Mouse (Mus musculus): ENCODE measurements at regions not wholly inside any gene's neighbourhood (a gene's known extent, or its start where the extent isn't known, plus 50 kb on each side); places are given as distances from the start of the nearest gene placed in this dataset.

DNA sequence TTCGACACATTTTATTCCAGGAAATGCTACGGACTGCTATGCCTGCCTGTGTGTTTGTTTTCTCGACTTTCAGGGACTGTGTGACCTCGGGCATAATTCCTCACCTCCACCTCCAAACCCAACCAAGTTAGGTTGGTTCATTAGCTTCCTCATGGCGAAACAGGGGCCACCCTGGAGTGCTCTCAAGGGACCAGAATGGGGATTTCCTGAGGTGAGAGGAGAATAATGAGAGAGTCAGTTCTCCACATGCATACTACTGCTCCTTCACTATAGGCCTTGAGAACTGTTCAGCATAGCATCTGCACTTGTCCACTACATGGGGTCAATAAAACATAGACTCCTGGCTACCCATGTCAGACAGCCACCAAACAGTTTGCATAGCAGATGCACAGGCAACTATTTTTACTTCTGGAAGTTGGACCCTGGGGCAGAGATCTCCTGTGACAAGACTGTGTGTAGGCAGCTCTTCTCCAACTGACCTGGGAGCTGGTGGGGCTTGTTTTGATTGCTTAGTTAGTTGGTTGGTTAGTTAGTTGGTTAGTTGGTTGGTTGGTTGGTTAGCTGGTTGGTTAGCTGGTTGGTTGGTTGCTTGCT is 146.6 kb downstream of the Bcat1 start:
- no peak overlapping the region for H3K9ac ChIP-seq (ENCODE audit: low read length)
- no peaks in the 10 kb centered on the region for H3K9me3 ChIP-seq (ENCODE audit: control insufficient read depth, low read length)
- H3K27me3 ChIP-seq (ENCODE audit: control insufficient read depth, insufficient read depth, low read length), result no peaks in the 10 kb centered on the region
- H3K4me3 ChIP-seq (ENCODE audit: low read depth, low read length), result no peak overlapping the region
- no peak for ATAC-seq (ENCODE audit: low FRiP score, low TSS enrichment)
- no peaks in the 10 kb centered on the region for H3K36me3 ChIP-seq (ENCODE audit: control insufficient read depth, insufficient read depth, low read length)
- H3K4me2 ChIP-seq (replicated peaks; ENCODE audit: low read depth), result no peak overlapping the region
- 65% methylated on average over 5 of the region's 5 CpGs for WGBS
- TF ChIP-seq EP300 (optimal IDR thresholded peaks at IDR 0.05) (no peak), CTCF (IDR thresholded peaks at IDR 0.05; ENCODE audit: low read depth) (no peak)
- no peaks in the 10 kb centered on the region for H3K4me1 ChIP-seq (replicated peaks; ENCODE audit: control insufficient read depth, insufficient read depth)
- no peak overlapping the region for H3K27ac ChIP-seq (replicated peaks)
- DNase-seq (ENCODE audit: low spot score), result no peak

DNA sequence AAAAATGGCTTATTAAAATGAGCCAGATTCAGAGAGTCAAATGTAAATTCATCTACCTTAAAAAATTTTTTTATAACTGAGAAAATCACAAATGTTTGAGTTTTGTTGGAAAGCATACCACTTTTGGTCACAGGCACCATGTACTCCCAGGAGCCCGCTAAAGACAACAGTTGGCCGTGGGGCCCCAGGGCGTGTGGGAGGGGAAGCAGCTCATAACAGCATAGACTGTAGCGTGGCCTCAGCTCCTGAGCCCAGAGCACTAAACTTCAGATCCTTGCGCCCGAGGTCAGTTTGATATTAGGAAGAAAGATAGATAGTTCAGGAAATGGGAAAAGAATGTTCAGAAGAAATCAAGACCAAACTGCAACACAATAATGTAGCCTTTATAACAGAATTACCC is 145.8 kb upstream of the Sox5 start:
- ATAC-seq (ENCODE audit: low FRiP score, low TSS enrichment), result no peak
- 61% methylated on average over 6 of the region's 6 CpGs for WGBS
- H3K4me3 ChIP-seq (ENCODE audit: low read depth, low read length), result no peak overlapping the region
- no peaks in the 10 kb centered on the region for H3K27me3 ChIP-seq (ENCODE audit: control insufficient read depth, insufficient read depth, low read length)
- no peak overlapping the region for H3K27ac ChIP-seq (replicated peaks)
- no peak overlapping the region for H3K4me2 ChIP-seq (replicated peaks; ENCODE audit: low read depth)
- H3K9ac ChIP-seq (ENCODE audit: low read length), result no peak overlapping the region
- no peaks in the 10 kb centered on the region for H3K9me3 ChIP-seq (ENCODE audit: control insufficient read depth, low read length)
- no peak for DNase-seq (ENCODE audit: low spot score)
- H3K4me1 ChIP-seq (replicated peaks; ENCODE audit: control insufficient read depth, insufficient read depth), result no peaks in the 10 kb centered on the region
- no peaks in the 10 kb centered on the region for H3K36me3 ChIP-seq (ENCODE audit: control insufficient read depth, insufficient read depth, low read length)
- TF ChIP-seq CTCF (IDR thresholded peaks at IDR 0.05; ENCODE audit: low read depth) (no peak), EP300 (optimal IDR thresholded peaks at IDR 0.05) (no peak)

DNA sequence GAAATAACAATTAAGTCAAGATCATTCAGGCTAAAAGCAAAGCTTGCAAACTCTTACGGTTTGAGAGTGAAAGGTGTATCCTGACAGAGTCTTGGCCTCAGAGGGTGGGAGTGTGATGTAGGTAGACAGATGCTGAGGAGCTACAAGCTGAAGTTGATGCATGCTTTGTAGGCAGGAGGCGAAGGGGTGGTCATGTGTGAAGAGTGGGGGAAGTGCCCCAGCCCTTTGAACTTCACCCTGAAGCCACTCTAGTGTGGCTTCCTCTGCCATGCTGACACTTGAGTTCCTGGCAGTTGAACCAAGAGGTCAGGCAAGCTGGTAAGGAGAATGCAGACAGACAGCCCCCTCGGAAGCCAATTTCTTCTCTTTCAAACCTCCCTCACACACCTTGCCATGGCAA is 141.0 kb upstream of the Sox5 start:
- H3K4me2 ChIP-seq (replicated peaks; ENCODE audit: low read depth), result no peak overlapping the region
- no peaks in the 10 kb centered on the region for H3K4me1 ChIP-seq (replicated peaks; ENCODE audit: control insufficient read depth, insufficient read depth)
- no peak overlapping the region for H3K27ac ChIP-seq (replicated peaks)
- no peak overlapping the region for H3K4me3 ChIP-seq (ENCODE audit: low read depth, low read length)
- H3K36me3 ChIP-seq (ENCODE audit: control insufficient read depth, insufficient read depth, low read length), result no peaks in the 10 kb centered on the region
- 74% methylated on average over 3 of the region's 3 CpGs for WGBS
- H3K9me3 ChIP-seq (ENCODE audit: control insufficient read depth, low read length), result no peaks in the 10 kb centered on the region
- no peak for DNase-seq (ENCODE audit: low spot score)
- no peaks in the 10 kb centered on the region for H3K27me3 ChIP-seq (ENCODE audit: control insufficient read depth, insufficient read depth, low read length)
- H3K9ac ChIP-seq (ENCODE audit: low read length), result no peak overlapping the region
- TF ChIP-seq CTCF (IDR thresholded peaks at IDR 0.05; ENCODE audit: low read depth) (no peak), EP300 (optimal IDR thresholded peaks at IDR 0.05) (no peak)
- no peak for ATAC-seq (ENCODE audit: low FRiP score, low TSS enrichment)

DNA sequence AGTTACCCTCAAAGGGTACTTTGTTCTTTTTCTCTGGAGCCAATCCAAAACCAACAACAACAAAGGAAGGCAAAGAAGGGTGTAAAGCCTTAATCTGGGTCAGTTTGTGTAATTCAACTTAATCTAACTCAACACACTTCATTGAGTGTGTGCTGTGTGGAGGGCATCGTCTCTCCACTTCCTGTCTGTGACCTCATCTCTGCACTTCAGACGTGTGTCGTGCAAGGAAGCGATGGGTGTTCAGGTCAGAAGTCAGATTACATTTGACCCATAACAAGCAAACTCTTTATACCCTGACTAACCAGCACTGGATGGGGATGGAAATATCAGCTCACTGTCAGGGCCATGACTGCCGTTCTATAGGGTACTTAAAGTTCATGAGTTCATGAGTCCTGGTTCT is 138.0 kb upstream of the Sox5 start:
- DNase-seq (ENCODE audit: low spot score) (peak; percentile 34), ATAC-seq (ENCODE audit: low FRiP score, low TSS enrichment) (peak; percentile 78)
- Histone ChIP-seq H3K27ac (replicated peaks) (no peak overlapping the region), H3K4me3 (ENCODE audit: low read depth, low read length) (no peak overlapping the region), H3K27me3 (ENCODE audit: control insufficient read depth, insufficient read depth, low read length) (no peaks in the 10 kb centered on the region), H3K9me3 (ENCODE audit: control insufficient read depth, low read length) (no peaks in the 10 kb centered on the region), H3K4me1 (replicated peaks; ENCODE audit: control insufficient read depth, insufficient read depth) (no peaks in the 10 kb centered on the region), H3K9ac (ENCODE audit: low read length) (no peak overlapping the region), H3K36me3 (ENCODE audit: control insufficient read depth, insufficient read depth, low read length) (no peaks in the 10 kb centered on the region), H3K4me2 (replicated peaks; ENCODE audit: low read depth) (no peak overlapping the region)
- WGBS, result 27% methylated on average over 5 of the region's 5 CpGs
- TF ChIP-seq EP300 (optimal IDR thresholded peaks at IDR 0.05) (no peak), CTCF (IDR thresholded peaks at IDR 0.05; ENCODE audit: low read depth) (no peak)

DNA sequence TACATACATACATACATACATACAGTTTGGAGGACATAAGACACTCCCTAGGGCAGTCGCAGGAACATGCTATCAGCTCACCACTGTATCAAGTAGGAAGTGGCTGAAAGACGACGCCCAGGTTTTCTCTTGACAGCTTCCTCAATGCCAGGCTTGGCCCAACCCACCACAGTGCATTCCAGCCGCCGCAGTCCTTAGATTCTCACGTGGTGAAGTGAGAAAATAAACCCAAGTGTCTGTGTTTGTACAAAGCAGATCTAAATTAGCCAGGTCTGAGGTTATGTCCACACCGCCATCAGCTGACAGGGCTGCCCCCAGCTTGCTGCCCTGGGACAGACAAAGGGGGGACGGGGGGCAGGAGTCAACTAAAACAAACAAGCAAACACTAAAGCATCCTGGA is 135.4 kb upstream of the Sox5 start:
- Histone ChIP-seq H3K4me1 (replicated peaks; ENCODE audit: control insufficient read depth, insufficient read depth) (no peaks in the 10 kb centered on the region), H3K4me3 (ENCODE audit: low read depth, low read length) (no peak overlapping the region), H3K36me3 (ENCODE audit: control insufficient read depth, insufficient read depth, low read length) (no peaks in the 10 kb centered on the region), H3K9ac (ENCODE audit: low read length) (no peak overlapping the region), H3K4me2 (replicated peaks; ENCODE audit: low read depth) (0 out of 2 replicates have a peak overlapping the region, but pooled peaks have one; percentile 5), H3K27me3 (ENCODE audit: control insufficient read depth, insufficient read depth, low read length) (no peaks in the 10 kb centered on the region), H3K9me3 (ENCODE audit: control insufficient read depth, low read length) (no peaks in the 10 kb centered on the region), H3K27ac (replicated peaks) (no peak overlapping the region)
- peak; percentile 94 for ATAC-seq (ENCODE audit: low FRiP score, low TSS enrichment)
- TF ChIP-seq CTCF (IDR thresholded peaks at IDR 0.05; ENCODE audit: low read depth) (no peak), EP300 (optimal IDR thresholded peaks at IDR 0.05) (no peak)
- peak; percentile 78 for DNase-seq (ENCODE audit: low spot score)
- 17% methylated on average over 8 of the region's 8 CpGs for WGBS

DNA sequence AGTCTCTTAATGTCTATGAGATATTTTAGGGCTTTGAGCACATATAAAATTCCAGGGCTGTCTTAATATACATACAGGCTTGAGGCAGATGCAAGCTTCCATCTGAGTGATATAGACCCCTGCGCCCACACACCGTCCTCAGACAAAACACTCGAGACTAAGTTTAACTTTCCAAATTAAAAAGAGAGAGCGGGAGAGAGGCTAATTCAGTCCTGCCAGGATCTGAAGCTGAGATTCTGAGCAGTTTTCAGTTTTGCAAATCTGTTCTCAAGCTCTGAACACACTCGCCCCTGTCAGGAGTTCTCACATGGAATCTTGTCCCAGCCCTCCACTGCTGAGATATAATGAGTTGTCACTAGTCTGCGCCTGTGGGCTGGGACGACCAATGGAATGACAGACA is 130.0 kb upstream of the Sox5 start:
- TF ChIP-seq EP300 (optimal IDR thresholded peaks at IDR 0.05), result no peak
- no peak for TF ChIP-seq CTCF (IDR thresholded peaks at IDR 0.05; ENCODE audit: low read depth)
- no peak for ATAC-seq (ENCODE audit: low FRiP score, low TSS enrichment)
- H3K4me1 ChIP-seq (replicated peaks; ENCODE audit: control insufficient read depth, insufficient read depth), result no peaks in the 10 kb centered on the region
- no peak overlapping the region for H3K27ac ChIP-seq (replicated peaks)
- no peak overlapping the region for H3K9ac ChIP-seq (ENCODE audit: low read length)
- H3K4me2 ChIP-seq (replicated peaks; ENCODE audit: low read depth), result no peak overlapping the region
- 71% methylated on average over 7 of the region's 7 CpGs for WGBS
- no peaks in the 10 kb centered on the region for H3K9me3 ChIP-seq (ENCODE audit: control insufficient read depth, low read length)
- no peaks in the 10 kb centered on the region for H3K27me3 ChIP-seq (ENCODE audit: control insufficient read depth, insufficient read depth, low read length)
- H3K4me3 ChIP-seq (ENCODE audit: low read depth, low read length), result no peak overlapping the region
- no peaks in the 10 kb centered on the region for H3K36me3 ChIP-seq (ENCODE audit: control insufficient read depth, insufficient read depth, low read length)
- no peak for DNase-seq (ENCODE audit: low spot score)

Data from stomach, postnatal 0 days (tissue).